Mouse (Mus musculus) layer of hippocampus, postnatal 25 days (tissue): ENCODE data around the gene Parp4. TPM values are rescaled to one million over a fixed set of nuclear protein-coding genes. Genes with fewer than 3 reads are reported as not detected.

ENCODE experiments used
- DNase-seq, 2 experiments: peaks; one replicate each; pipeline ENCODE4 v3.0.0; 2022; ENCODE audit warnings: mixed read lengths in 2 of 2, low spot score in 1 of 2; ENCODE audit errors: extremely low spot score in 1 of 2
- total RNA-seq, 2 experiments: library from RNA; stranded (reverse); gene quantifications; 2 replicates each; pipeline ENCODE4 v1.2.3; 2021

Gene Parp4
- total RNA-seq, 2 experiments from 2014 or later: 3.7 to 5.0 TPM

- DNase-seq: no peak
These were observed 29.7 kb downstream of the Parp4 start for GRCm38 (mm10) chr14:56605136-56605535.

- DNase-seq: no peak
These were observed 37.8 kb downstream of the Parp4 start for GRCm38 (mm10) chr14:56613212-56613611.

- no peak for DNase-seq
These were observed 42.1 kb downstream of the Parp4 start for GRCm38 (mm10) chr14:56617470-56617869.

- no peak for DNase-seq
These were observed 45.0 kb downstream of the Parp4 start for GRCm38 (mm10) chr14:56620425-56620824.

GRCm38 (mm10) chr14:56626202-56626601 is 50.8 kb downstream of the Parp4 start:
- no peak for DNase-seq

- DNase-seq: peak in 1 of 2 experiments; percentile 9
These were observed 52.9 kb downstream of the Parp4 start for GRCm38 (mm10) chr14:56628336-56628735.

GRCm38 (mm10) chr14:56631109-56631508 is 55.7 kb downstream of the Parp4 start:
- no peak for DNase-seq

GRCm38 (mm10) chr14:56647206-56647605 is 71.8 kb downstream of the Parp4 start:
- no peak for DNase-seq

- no peak for DNase-seq
These were observed 74.0 kb downstream of the Parp4 start for GRCm38 (mm10) chr14:56649448-56649847.

- no peak for DNase-seq
These were observed 90.2 kb downstream of the Parp4 start for GRCm38 (mm10) chr14:56665651-56666050.

- DNase-seq: no peak
These were observed 91.5 kb downstream of the Parp4 start for GRCm38 (mm10) chr14:56666909-56667308.

GRCm38 (mm10) chr14:56667969-56668802 is 92.8 kb downstream of the Parp4 start, which contains the start of gene Mphosph8:
TSS of gene Mphosph8 (plus strand) at chr14:56668248.
- peak; percentile 97 to 99 for DNase-seq

GRCm38 (mm10) chr14:56669046-56669620 is 93.7 kb downstream of the Parp4 start:
- no peak for DNase-seq

- no peak for DNase-seq
These were observed 110.0 kb downstream of the Parp4 start for GRCm38 (mm10) chr14:56685426-56685825.

- DNase-seq: no peak
These were observed 113.7 kb downstream of the Parp4 start for GRCm38 (mm10) chr14:56689116-56689515.

GRCm38 (mm10) chr14:56689766-56690165 is 114.3 kb downstream of the Parp4 start:
- DNase-seq: no peak

GRCm38 (mm10) chr14:56695495-56695894 is 120.1 kb downstream of the Parp4 start:
- DNase-seq: no peak

GRCm38 (mm10) chr14:56697836-56698235 is 122.4 kb downstream of the Parp4 start:
- DNase-seq: no peak

- DNase-seq: no peak
These were observed 127.2 kb downstream of the Parp4 start for GRCm38 (mm10) chr14:56702644-56703043.

GRCm38 (mm10) chr14:56705687-56706086 is 130.3 kb downstream of the Parp4 start:
- DNase-seq: no peak
